Mouse (Mus musculus) granulocyte monocyte progenitor cell, adult 5-6 weeks (primary cell): Measurements from ENCODE around the gene Lipi. TPM values are rescaled to one million over a fixed set of nuclear protein-coding genes. Genes with fewer than 3 reads are reported as not detected.

Source experiments
- ATAC-seq: replicated peaks from 2 replicates; pipeline ENCODE4 v1.8.0; 2016; ENCODE audit warnings: mild to moderate bottlenecking, moderate TSS enrichment, inconsistent platforms; ENCODE audit not compliant: poor library complexity, severe bottlenecking
- total RNA-seq, 2 experiments: library from RNA; stranded (forward) in 1 of 2; stranded (reverse) in 1 of 2; fragments of 200-712, 200-1000 nt in 1 of 2; fragments of >200 nt in 1 of 2; fragmentation: Nextera tagmentation in 1 of 2; gene quantifications; 2 replicates each; pipeline ENCODE4 v1.2.3; 2014 to 2017

Lipi gene
- total RNA-seq (2014; fragmentation: Nextera tagmentation) = not detected in 2 replicates
- not detected in 2 replicates for total RNA-seq (2017)

DNA sequence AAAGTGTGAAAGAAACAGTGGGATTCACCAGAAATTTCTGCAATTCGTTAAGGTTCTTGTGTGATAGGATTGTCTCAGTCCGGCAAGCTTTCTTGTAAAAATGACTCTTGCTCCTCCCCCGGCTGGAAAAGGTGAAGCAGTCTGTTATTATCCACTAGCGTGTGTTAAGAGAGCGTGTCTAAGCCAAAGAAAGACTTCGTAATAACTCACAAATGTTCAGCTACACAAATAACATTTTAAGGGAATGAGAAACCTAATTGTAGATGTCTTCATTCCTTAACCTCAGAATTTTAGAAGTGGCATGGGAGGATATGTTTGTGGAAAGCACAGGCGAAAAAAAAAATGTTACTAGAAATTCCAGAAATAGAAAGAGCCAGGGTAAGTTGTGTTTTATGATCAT lies at the start of gene Lipi:
Lipi (minus strand) TSS at position 101 of the 400 bp plus-strand sequence.
- no peak for ATAC-seq

GRCm38 (mm10) chr16:75627862-75628261 lies 42.0 kb upstream of the Lipi start:
- ATAC-seq = no peak

DNA sequence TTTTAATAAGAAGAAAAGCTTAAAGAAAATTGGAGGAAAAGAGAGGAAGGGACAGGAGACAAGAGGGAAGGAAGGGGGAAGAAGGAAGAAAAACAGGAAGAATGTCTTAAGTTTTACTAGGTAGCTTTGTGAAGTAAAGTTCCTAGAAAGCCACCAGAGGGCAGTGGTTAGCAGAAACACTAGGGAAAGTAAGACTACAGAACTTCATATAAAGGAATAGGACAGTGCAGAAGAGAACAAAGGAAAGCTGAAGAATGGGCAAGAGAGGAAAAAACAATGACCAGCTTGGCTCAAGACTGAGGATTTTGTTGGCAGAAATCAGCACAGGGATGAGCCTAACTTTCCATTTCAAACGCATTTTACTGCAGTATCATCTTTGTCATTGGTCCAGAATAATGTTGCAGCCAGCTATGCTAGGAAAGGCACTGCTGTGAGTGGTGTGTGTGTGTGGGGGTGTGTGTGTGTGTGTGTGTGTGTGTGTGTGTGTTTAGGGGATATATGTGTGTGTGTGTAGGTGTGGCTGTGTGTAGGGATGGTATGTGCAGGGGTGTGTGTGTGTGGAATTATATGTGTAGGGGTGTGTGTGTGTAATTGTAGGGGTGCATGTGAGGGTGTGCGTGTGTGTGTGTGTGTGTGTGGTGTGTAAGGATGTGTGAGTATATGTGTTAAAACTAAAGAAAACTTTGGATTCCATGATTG lies 31.9 kb upstream of the Lipi start:
- peak; percentile 92 for ATAC-seq

DNA sequence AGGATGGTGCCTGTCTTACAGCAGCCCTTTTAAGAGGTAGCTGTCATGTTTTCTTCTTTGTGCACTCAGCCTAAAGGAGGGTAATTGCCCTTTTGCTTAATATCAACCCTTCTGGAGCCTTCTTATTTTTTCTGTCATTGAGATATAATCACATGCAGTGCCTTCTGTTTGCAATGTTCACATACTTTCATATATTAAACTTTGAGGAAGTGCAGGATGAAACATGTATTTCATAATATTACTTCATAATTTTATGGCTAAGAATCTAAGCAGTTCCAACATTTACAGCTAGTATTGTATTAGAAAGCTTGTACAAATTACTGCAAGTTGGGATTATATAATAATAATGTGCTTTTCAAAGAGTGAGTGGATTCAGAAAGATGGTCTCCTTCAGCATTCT lies 26.7 kb upstream of the Lipi start:
- peak; percentile 93 for ATAC-seq

DNA sequence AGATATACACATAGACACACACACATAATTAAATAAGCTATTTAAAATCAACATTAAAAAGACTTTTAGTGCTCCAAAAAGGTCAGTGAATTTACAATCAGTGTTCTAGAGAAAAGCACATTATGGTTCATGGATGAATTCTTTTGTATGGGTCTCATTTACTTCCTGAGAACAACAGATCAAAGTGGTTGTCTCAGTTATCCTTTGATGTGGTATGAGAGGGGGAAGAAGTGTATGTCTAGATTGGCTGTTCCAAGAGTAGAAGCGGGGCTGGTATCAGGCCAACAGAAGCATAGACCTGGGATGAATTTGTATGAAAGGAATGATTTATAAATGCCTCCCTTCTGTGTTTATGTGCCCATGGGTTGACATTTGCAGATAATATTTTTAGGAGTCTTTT lies 20.6 kb upstream of the Lipi start:
- ATAC-seq = no peak

DNA sequence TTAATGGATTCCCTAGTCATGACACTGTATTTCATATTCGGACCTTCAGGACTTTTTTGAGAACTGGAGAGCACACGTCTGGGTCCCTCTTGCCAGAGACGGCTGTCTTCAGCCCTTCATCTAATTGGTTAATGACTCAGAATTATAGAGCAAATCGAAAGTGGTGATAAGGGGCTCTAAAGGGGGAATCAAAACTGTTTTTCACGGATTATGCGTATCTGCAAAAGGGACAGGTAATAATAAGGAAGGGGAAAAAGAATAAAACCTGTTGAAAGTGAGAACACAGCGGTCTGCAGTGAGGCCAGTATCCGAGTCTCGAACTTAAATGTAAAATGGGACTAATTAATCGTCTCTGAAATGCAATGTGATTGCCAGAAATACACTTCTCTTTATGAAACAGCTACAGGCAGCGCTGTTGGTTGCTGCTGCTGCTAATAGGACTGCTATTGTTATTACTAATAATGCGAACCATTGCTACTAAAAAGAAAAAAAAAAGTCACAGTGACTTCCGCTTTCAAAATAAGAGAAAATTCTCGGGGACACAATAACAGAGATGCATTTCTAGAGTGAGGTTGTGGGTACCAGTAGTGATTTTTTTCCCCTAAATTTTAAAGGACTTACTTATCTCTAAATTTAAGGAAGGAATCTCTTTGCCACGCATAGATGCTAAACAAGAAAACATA lies 7.8 kb upstream of the Lipi start:
- ATAC-seq = 0 out of 2 replicates have a peak, but pooled peaks have one; percentile 15

DNA sequence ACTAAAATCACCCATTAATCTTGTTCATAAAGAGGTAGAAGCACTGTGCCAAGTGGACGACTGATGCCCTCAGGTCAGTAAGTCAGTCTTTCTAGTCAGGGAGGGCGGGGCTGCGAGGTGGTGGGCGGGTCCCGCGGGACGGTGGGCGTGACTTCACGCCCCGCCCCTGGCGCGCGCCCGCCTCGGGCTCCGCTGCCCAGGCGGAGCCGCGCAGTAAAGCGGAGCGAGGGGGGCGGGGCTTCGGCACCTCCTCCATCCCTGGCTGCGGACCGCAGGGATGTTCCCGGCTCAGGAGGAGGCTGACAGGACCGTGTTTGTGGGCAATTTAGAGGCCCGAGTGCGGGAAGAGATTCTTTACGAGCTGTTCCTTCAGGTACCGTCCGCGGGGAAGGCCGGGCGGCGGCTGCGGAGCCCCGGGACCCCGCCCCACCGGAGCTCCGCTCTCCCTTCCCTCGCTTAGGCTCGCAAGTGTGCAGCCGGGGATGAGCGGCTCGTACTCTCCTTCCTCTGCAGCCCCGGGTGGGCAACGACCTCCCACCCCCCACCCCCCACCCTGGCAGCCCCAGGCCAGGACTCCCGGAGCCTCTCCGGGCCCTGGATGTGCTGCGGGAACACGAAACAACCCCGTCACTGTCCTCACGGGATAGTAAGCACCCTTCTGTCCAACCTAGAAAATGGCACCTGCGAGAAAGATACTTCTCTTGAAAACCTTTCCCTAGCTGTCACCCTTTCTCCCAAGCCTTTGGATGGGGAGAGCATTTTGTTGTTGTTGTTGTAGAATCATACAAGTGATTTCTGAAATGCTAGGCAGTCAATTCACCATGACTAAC lies 7.0 kb upstream of the Lipi start, which contains the start of gene Rbm11:
Rbm11 (plus strand) TSS at position 174 of the 830 bp plus-strand sequence.
- peak; percentile 95 for ATAC-seq

GRCm38 (mm10) chr16:75586466-75586865 lies 605 bp upstream of the Lipi start:
- peak; percentile 50 for ATAC-seq

GRCm38 (mm10) chr16:75582279-75582678 lies 3.6 kb downstream of the Lipi start:
- ATAC-seq = no peak

DNA sequence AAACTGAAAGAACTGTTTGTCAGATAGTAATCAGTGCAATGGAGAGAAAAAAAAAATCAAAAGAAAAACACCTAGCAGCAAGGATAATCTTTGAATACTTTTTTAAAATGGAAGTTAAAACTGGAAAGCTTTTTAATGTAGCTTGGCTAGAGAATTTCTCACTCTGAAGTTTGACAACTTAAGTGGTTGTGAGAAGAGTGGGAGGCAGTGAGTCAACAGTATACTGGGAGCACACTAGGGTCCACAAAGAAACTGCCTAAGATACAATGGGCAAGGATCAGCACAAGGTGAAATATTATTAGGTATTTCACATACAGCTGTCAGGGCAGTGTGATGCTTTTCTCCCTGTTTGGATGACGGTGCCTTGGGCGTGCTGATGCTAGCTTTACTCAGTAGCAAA lies 23.0 kb downstream of the Lipi start:
- ATAC-seq = no peak

- peak; percentile 59; the same call in 1 of the 2 replicates for ATAC-seq
Measured at GRCm38 (mm10) chr16:75545310-75545709, 40.6 kb downstream of the Lipi start.

GRCm38 (mm10) chr16:75537784-75538565 lies 47.9 kb downstream of the Lipi start:
- ATAC-seq = no peak

DNA sequence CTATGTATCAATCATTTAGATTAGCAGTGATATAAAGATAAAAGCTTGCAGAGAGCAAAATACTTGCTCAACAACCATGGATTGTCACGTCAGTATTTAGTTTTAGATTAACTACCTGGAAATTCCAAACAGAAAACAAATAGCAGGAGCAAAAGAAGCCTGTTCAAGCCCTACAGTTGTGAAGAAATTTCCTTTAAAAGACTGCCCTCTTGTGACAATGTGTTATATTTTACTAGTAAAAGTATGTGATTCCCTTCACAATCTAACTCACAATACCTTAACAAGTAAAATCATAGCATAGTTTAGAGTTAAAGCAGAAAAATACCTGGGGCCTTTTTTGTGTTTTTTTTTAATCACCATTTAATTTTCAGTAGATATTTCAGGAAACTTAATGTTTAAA lies 54.2 kb downstream of the Lipi start:
- no peak for ATAC-seq

GRCm38 (mm10) chr16:75496568-75496967 lies 89.3 kb downstream of the Lipi start:
- ATAC-seq = no peak

Other genes starting within 250 kb of the Lipi start
- not detected in 2 replicates for gene Rbm11, start 6.8 kb upstream of the Lipi start, total RNA-seq (2014; fragmentation: Nextera tagmentation)
- gene Rbm11, start 6.8 kb upstream of the Lipi start, total RNA-seq (2017) = 0.30 TPM in 1 of 2 replicates, not detected in the other
- 22.6 and 27.6 TPM in 2 replicates for gene Hspa13, start 181.0 kb upstream of the Lipi start, total RNA-seq (2014; fragmentation: Nextera tagmentation)
- gene Hspa13, start 181.0 kb upstream of the Lipi start, total RNA-seq (2017) = 54.0 and 59.1 TPM in 2 replicates